Mouse (Mus musculus): ENCODE data around the gene Slco4a1.

The Slco4a1 gene

GRCm38 (mm10) chr2:180444957-180445785, 10.9 kb upstream of the Slco4a1 start:
- peak; percentile 23 for DNase-seq (ENCODE audit: low read depth, low spot score)

GRCm38 (mm10) chr2:180445962-180446361, 10.1 kb upstream of the Slco4a1 start:
- DNase-seq (ENCODE audit: low read depth, low spot score) = no peak

- no peak for DNase-seq (ENCODE audit: low read depth, low spot score)
Measured at GRCm38 (mm10) chr2:180449007-180449406, 7.0 kb upstream of the Slco4a1 start.

GRCm38 (mm10) chr2:180450529-180450928, 5.5 kb upstream of the Slco4a1 start:
- no peak for DNase-seq (ENCODE audit: low read depth, low spot score)

- no peak for DNase-seq (ENCODE audit: low read depth, low spot score)
Measured at GRCm38 (mm10) chr2:180456705-180457104, 660 bp downstream of the Slco4a1 start.

- peak; percentile 93 for DNase-seq (ENCODE audit: low read depth, low spot score)
Measured at GRCm38 (mm10) chr2:180457680-180458079, 1.6 kb downstream of the Slco4a1 start.

GRCm38 (mm10) chr2:180459437-180459836, 3.4 kb downstream of the Slco4a1 start:
- no peak for DNase-seq (ENCODE audit: low read depth, low spot score)

- no peak for DNase-seq (ENCODE audit: low read depth, low spot score)
Measured at GRCm38 (mm10) chr2:180460801-180461200, 4.8 kb downstream of the Slco4a1 start.

GRCm38 (mm10) chr2:180462593-180462992, 6.5 kb downstream of the Slco4a1 start:
- no peak for DNase-seq (ENCODE audit: low read depth, low spot score)

- no peak for DNase-seq (ENCODE audit: low read depth, low spot score)
Measured at GRCm38 (mm10) chr2:180466505-180466904, 10.5 kb downstream of the Slco4a1 start.

GRCm38 (mm10) chr2:180468871-180469270, 12.8 kb downstream of the Slco4a1 start:
- DNase-seq (ENCODE audit: low read depth, low spot score) = no peak

- no peak for DNase-seq (ENCODE audit: low read depth, low spot score)
Measured at GRCm38 (mm10) chr2:180469768-180470167, 13.7 kb downstream of the Slco4a1 start.

GRCm38 (mm10) chr2:180472306-180473079, 16.4 kb downstream of the Slco4a1 start:
- peak; percentile 87 for DNase-seq (ENCODE audit: low read depth, low spot score)

GRCm38 (mm10) chr2:180473080-180473440, 17.0 kb downstream of the Slco4a1 start:
- DNase-seq (ENCODE audit: low read depth, low spot score) = peak; percentile 79

- no peak for DNase-seq (ENCODE audit: low read depth, low spot score)
Measured at GRCm38 (mm10) chr2:180474864-180475263, 18.8 kb downstream of the Slco4a1 start.

GRCm38 (mm10) chr2:180482274-180482673, 26.2 kb downstream of the Slco4a1 start:
- DNase-seq (ENCODE audit: low read depth, low spot score) = no peak

GRCm38 (mm10) chr2:180484882-180485281, 28.8 kb downstream of the Slco4a1 start:
- DNase-seq (ENCODE audit: low read depth, low spot score) = no peak

GRCm38 (mm10) chr2:180485306-180485705, 29.3 kb downstream of the Slco4a1 start:
- no peak for DNase-seq (ENCODE audit: low read depth, low spot score)

- peak; percentile 63 for DNase-seq (ENCODE audit: low read depth, low spot score)
Measured at GRCm38 (mm10) chr2:180488210-180488751, 32.2 kb downstream of the Slco4a1 start.

- no peak for DNase-seq (ENCODE audit: low read depth, low spot score)
Measured at GRCm38 (mm10) chr2:180495906-180496305, 39.9 kb downstream of the Slco4a1 start.

GRCm38 (mm10) chr2:180499741-180500140, 43.7 kb downstream of the Slco4a1 start, which contains the start of gene Ntsr1:
Gene Ntsr1, plus strand, starts transcription at chr2:180499976.
- DNase-seq (ENCODE audit: low read depth, low spot score) = no peak

- DNase-seq (ENCODE audit: low read depth, low spot score) = no peak
Measured at GRCm38 (mm10) chr2:180500726-180501125, 44.7 kb downstream of the Slco4a1 start.
